Mouse (Mus musculus): Measurements from ENCODE around the gene Ist1. TPM values are rescaled to one million over a fixed set of nuclear protein-coding genes. Genes with fewer than 3 reads are reported as not detected.

The Ist1 gene
- 100 to 1,000 TPM; 117 to 121 TPM for total RNA-seq (2023)

DNA sequence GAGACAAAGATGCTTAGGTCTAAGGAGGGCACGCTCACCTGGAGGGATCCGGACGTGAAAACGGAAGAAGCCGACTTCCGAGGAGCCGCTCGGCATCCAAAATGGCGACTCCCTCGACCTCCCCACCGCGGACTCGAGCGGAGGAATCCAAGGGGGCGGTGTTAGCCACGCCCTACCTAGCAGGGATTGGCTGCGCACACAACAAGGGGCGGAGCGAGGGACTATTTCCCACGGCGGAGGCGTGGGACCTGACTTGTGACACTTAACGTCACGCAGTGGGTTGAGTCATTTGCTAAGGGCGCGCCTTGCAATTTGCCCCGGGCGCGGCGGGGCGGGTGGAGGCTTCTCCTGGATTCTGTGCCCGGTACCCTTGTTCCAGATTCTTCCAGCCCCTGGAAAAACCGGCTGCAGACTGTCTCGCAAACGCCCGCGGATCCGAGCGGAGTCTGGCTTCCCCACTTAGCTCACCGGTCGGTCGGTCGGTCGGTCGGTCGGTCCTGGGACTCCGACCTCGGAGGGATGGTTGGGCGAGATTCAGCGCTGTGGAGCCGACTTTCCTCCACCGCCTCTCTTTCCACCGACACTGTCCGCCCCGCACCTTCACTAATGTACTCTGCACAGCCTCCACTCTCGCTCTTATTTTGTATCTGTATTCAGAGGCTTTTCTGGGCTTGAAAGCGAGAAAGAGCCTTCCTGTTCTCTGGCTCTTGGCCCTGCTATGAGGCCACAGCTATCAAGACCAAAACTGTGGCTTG, at the start of gene Ist1:
Ist1 (minus strand) TSS at position 115 of the 755 bp plus-strand sequence.

DNA sequence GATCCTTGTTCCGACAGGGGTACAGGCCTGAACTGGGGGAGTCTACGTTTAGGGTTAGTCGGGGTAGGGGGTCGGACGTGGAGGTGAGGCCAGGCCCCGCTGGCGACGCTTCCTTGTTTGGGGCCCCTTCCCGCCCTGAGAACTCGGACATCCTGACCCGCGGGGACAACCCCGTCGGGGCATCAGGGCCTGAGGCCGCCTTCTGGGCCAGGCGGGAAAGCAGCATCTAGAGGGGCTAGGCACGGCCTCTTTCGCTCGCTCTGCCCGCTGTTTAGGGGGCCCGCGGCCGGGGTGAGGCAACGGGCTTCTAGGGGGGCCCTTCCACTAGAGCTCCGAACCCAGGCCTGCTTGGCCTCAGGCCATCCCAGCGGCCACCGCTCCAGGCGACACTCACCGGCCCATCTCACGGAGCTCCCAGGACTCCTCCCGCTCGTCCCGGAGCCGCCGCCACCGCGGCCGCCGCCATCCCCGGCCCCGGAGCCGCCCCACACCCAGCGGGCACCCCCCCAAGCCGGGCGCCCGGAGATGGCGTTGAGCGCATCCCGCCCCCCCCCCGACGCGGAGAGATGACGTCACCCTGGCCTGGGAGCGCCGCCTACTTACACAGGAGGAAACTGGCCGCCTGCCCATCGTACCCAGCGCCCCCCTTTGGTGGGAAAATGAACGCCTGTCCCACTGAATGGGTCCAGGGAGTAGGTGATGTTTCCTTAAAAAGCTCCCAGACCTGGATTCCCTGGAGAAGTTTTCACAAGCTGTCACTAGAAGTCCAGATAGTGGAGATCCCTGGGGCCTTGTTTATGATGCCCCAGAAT, 44.4 kb upstream of the Ist1 start, which contains the start of gene Atxn1l:
Atxn1l (minus strand) TSS at position 503 of the 812 bp plus-strand sequence.

GRCm38 (mm10) chr8:109705320-109706075, 12.4 kb upstream of the Ist1 start, which contains the start of gene Zfp821:
Gene Zfp821, plus strand, starts transcription at chr8:109705546.

Other genes starting within 250 kb of the Ist1 start
- not detected for gene Pmfbp1, start 199.2 kb downstream of the Ist1 start, total RNA-seq (2023)
- gene Dhx38, start 127.4 kb downstream of the Ist1 start, total RNA-seq (2023) = 10 to 100 TPM; 70.4 to 77.3 TPM
- 1 to 10 TPM; 6.0 to 7.5 TPM for gene Txnl4b, start 127.4 kb downstream of the Ist1 start, total RNA-seq (2023)
- under 1 TPM in 1 of 2 experiments, not detected in 1; 0.81 TPM for gene Hp, start 114.1 kb downstream of the Ist1 start, total RNA-seq (2023)
- 10 to 100 TPM; 27.1 to 32.7 TPM for gene Dhodh, start 84.6 kb downstream of the Ist1 start, total RNA-seq (2023)
- gene Pkd1l3, start 78.7 kb downstream of the Ist1 start, total RNA-seq (2023) = 1 to 10 TPM in 1 of 2 experiments, under 1 TPM in 1; 0.96 to 1.3 TPM
- gene Zfp821, start 12.3 kb upstream of the Ist1 start, total RNA-seq (2023) = 10 to 100 TPM; 27.5 to 27.9 TPM
- gene Atxn1l, start 44.5 kb upstream of the Ist1 start, total RNA-seq (2023) = 10 to 100 TPM; 35.0 to 43.2 TPM
- 100 to 1,000 TPM in 1 of 2 experiments, 10 to 100 TPM in 1; 99.0 to 101 TPM for gene Ap1g1, start 85.3 kb upstream of the Ist1 start, total RNA-seq (2023)
- gene Phlpp2, start 175.3 kb upstream of the Ist1 start, total RNA-seq (2023) = 10 to 100 TPM; 21.1 to 21.6 TPM

All from B cell, adult 67 days (primary cell).